Mouse (Mus musculus) forebrain, embryonic 14.5 days (tissue): ENCODE measurements at regions not wholly inside any gene's neighbourhood (a gene's known extent, or its start where the extent isn't known, plus 50 kb on each side); places are given as distances from the start of the nearest gene placed in this dataset.

Experiments used
- ATAC-seq: fragments of 200-750 bp; cut with Nextera tagmentation; 2 replicates; pipeline ENCODE4 v1.8.0; 2017; ENCODE audit warnings: mild to moderate bottlenecking, moderate library complexity
- DNase-seq: peaks from one replicate; pipeline ENCODE4 v3.0.0-alpha.2; 2015; ENCODE audit warnings: low spot score
- H3K27ac ChIP-seq: fragments of 300-500 bp; sonication (generic); 2 replicates; pipeline ENCODE4 v1.5.1; 2014; ENCODE audit warnings: low read depth, mild to moderate bottlenecking, control low read depth, low read length, moderate library complexity
- H3K27me3 ChIP-seq: fragments of 300-500 bp; sonication (generic); replicated peaks from 2 replicates; pipeline ENCODE4 v1.6.1; 2014; ENCODE audit warnings: low read length, control low read depth, mixed read lengths; ENCODE audit not compliant: control insufficient read depth, insufficient read depth
- H3K36me3 ChIP-seq: fragments of 300-500 bp; sonication (generic); 2 replicates; pipeline ENCODE4 v1.6.1; 2014; ENCODE audit warnings: low read length, control low read depth; ENCODE audit not compliant: control insufficient read depth, insufficient read depth
- H3K4me1 ChIP-seq: fragments of 300-500 bp; sonication (generic); 2 replicates; pipeline ENCODE4 v1.6.1; 2014; ENCODE audit warnings: antibody characterized with exemption, low read length, control low read depth; ENCODE audit not compliant: control insufficient read depth, insufficient read depth
- H3K4me2 ChIP-seq: fragments of 300-500 bp; sonication (generic); 2 replicates; pipeline ENCODE4 v1.6.1; 2014; ENCODE audit warnings: mild to moderate bottlenecking, control low read depth, low read length
- H3K4me3 ChIP-seq: fragments of 300-500 bp; sonication (generic); 2 replicates; pipeline ENCODE4 v1.5.1; 2014; ENCODE audit warnings: low read depth, low read length, control low read depth
- H3K9ac ChIP-seq: fragments of 300-500 bp; sonication (generic); 2 replicates; pipeline ENCODE4 v1.6.1; 2014; ENCODE audit warnings: mild to moderate bottlenecking, low read length, control low read depth, moderate library complexity
- H3K9me3 ChIP-seq: fragments of 300-500 bp; sonication (generic); replicated peaks from 2 replicates; pipeline ENCODE4 v1.6.1; 2016; ENCODE audit warnings: low read length, control low read depth, mixed read lengths; ENCODE audit not compliant: control insufficient read depth
- WGBS: fragments of 180-500 bp; shearing (Covaris S2); extraction: QIAGEN DNeasy Blood & Tissue Kit; methylation state at CpG from one replicate; pipeline ENCODE4 v1.1.7; 2014; 5-methylcytosine and 5-hydroxymethylcytosine counted together

GRCm38 (mm10) chr15:65646470-65646869, 631.8 kb upstream of the Gm21961 start:
- no peak overlapping the region for H3K4me3 ChIP-seq
- no peaks in the 10 kb centered on the region for H3K4me1 ChIP-seq
- H3K27ac ChIP-seq, result no peak overlapping the region
- 36% methylated on average over 2 of the region's 2 CpGs for WGBS
- no peaks in the 10 kb centered on the region for H3K36me3 ChIP-seq
- H3K9ac ChIP-seq, result no peak overlapping the region
- no peaks in the 10 kb centered on the region for H3K9me3 ChIP-seq
- H3K4me2 ChIP-seq, result no peak overlapping the region
- H3K27me3 ChIP-seq, result no peaks in the 10 kb centered on the region
- DNase-seq (peak; percentile 8), ATAC-seq (no peak)

- no peaks in the 10 kb centered on the region for H3K36me3 ChIP-seq
- DNase-seq, result no peak
These were observed 624.8 kb upstream of the Gm21961 start for GRCm38 (mm10) chr15:65639484-65639883.

GRCm38 (mm10) chr15:65637520-65638184, 622.9 kb upstream of the Gm21961 start:
- H3K4me2 ChIP-seq, result no peak overlapping the region
- H3K36me3 ChIP-seq, result no peaks in the 10 kb centered on the region
- no peak overlapping the region for H3K27ac ChIP-seq
- H3K4me3 ChIP-seq, result no peak overlapping the region
- H3K4me1 ChIP-seq, result no peaks in the 10 kb centered on the region
- 39% methylated on average over 6 of the region's 6 CpGs for WGBS
- no peaks in the 10 kb centered on the region for H3K27me3 ChIP-seq
- DNase-seq (peak; percentile 84), ATAC-seq (peak; percentile 74)
- no peak overlapping the region for H3K9ac ChIP-seq
- H3K9me3 ChIP-seq, result no peaks in the 10 kb centered on the region

More at GRCm38 (mm10) chr15:65639484-65639883, 624.8 kb upstream of the Gm21961 start:
- no peak overlapping the region for H3K4me3 ChIP-seq
- no peaks in the 10 kb centered on the region for H3K9me3 ChIP-seq
- H3K9ac ChIP-seq, result no peak overlapping the region
- no peaks in the 10 kb centered on the region for H3K27me3 ChIP-seq
- H3K4me2 ChIP-seq, result no peak overlapping the region
- H3K27ac ChIP-seq, result no peak overlapping the region
- no peak for ATAC-seq
- WGBS, result 12% methylated on average over 2 of the region's 2 CpGs
- H3K4me1 ChIP-seq, result no peaks in the 10 kb centered on the region

- ATAC-seq, result no peak
- no peak overlapping the region for H3K9ac ChIP-seq
- DNase-seq, result no peak
- no peaks in the 10 kb centered on the region for H3K27me3 ChIP-seq
- no peaks in the 10 kb centered on the region for H3K9me3 ChIP-seq
- no peak overlapping the region for H3K4me2 ChIP-seq
- 82% methylated on average over 5 of the region's 5 CpGs for WGBS
- no peaks in the 10 kb centered on the region for H3K4me1 ChIP-seq
- H3K27ac ChIP-seq, result no peak overlapping the region
- H3K4me3 ChIP-seq, result no peak overlapping the region
- no peaks in the 10 kb centered on the region for H3K36me3 ChIP-seq
These were observed 617.7 kb upstream of the Gm21961 start for GRCm38 (mm10) chr15:65632440-65632839.

- no peak for DNase-seq
- no peak for ATAC-seq
- 92% methylated on average over 1 of the region's 1 CpGs for WGBS
These were observed 615.8 kb upstream of the Gm21961 start for GRCm38 (mm10) chr15:65630476-65630875.

GRCm38 (mm10) chr15:65592718-65593477, 578.2 kb upstream of the Gm21961 start:
- Histone ChIP-seq H3K4me3 (no peak overlapping the region), H3K4me1 (no peaks in the 10 kb centered on the region; the same call in 1 of the 2 replicates), H3K9ac (no peak overlapping the region), H3K27ac (peak overlapping the region; percentile 11; the same call in 1 of the 2 replicates), H3K9me3 (no peaks in the 10 kb centered on the region), H3K36me3 (no peaks in the 10 kb centered on the region), H3K4me2 (no peak overlapping the region), H3K27me3 (no peaks in the 10 kb centered on the region)
- DNase-seq (peak; percentile 94), ATAC-seq (peak; percentile 96)
- 18% methylated on average over 2 of the region's 2 CpGs for WGBS

More at GRCm38 (mm10) chr15:65630476-65630875, 615.8 kb upstream of the Gm21961 start:
- H3K27ac ChIP-seq, result no peak overlapping the region
- no peaks in the 10 kb centered on the region for H3K36me3 ChIP-seq
- H3K9me3 ChIP-seq, result no peaks in the 10 kb centered on the region
- no peak overlapping the region for H3K4me3 ChIP-seq
- no peak overlapping the region for H3K9ac ChIP-seq
- no peaks in the 10 kb centered on the region for H3K27me3 ChIP-seq
- no peaks in the 10 kb centered on the region for H3K4me1 ChIP-seq
- H3K4me2 ChIP-seq, result no peak overlapping the region

- Histone ChIP-seq H3K9me3 (no peaks in the 10 kb centered on the region), H3K36me3 (no peaks in the 10 kb centered on the region), H3K27me3 (no peaks in the 10 kb centered on the region), H3K9ac (no peak overlapping the region), H3K4me2 (no peak overlapping the region), H3K4me1 (no peaks in the 10 kb centered on the region), H3K4me3 (no peak overlapping the region), H3K27ac (no peak overlapping the region)
- ATAC-seq, result peak; percentile 54; the same call in 1 of the 2 replicates
- peak; percentile 44 for DNase-seq
- WGBS, result 67% methylated on average over 2 of the region's 2 CpGs
These were observed 570.9 kb upstream of the Gm21961 start for GRCm38 (mm10) chr15:65585566-65585965.

GRCm38 (mm10) chr15:65579353-65579752, 564.6 kb upstream of the Gm21961 start:
- Histone ChIP-seq H3K4me2 (no peak overlapping the region), H3K27ac (no peak overlapping the region), H3K9me3 (no peaks in the 10 kb centered on the region), H3K9ac (no peak overlapping the region), H3K36me3 (no peaks in the 10 kb centered on the region), H3K4me1 (no peaks in the 10 kb centered on the region), H3K4me3 (no peak overlapping the region), H3K27me3 (no peaks in the 10 kb centered on the region)
- no peak for ATAC-seq
- DNase-seq, result no peak
- WGBS, result 94% methylated on average over 1 of the region's 1 CpGs

- ATAC-seq, result no peak
- Histone ChIP-seq H3K9me3 (no peaks in the 10 kb centered on the region), H3K4me1 (no peaks in the 10 kb centered on the region), H3K36me3 (no peaks in the 10 kb centered on the region), H3K27ac (no peak overlapping the region), H3K4me3 (no peak overlapping the region), H3K4me2 (no peak overlapping the region), H3K9ac (no peak overlapping the region), H3K27me3 (no peaks in the 10 kb centered on the region)
- no peak for DNase-seq
- WGBS, result 82% methylated on average over 2 of the region's 2 CpGs
These were observed 553.2 kb upstream of the Gm21961 start for GRCm38 (mm10) chr15:65567931-65568330.
